Mouse (Mus musculus) stomach, embryonic 16.5 days (tissue): ENCODE measurements around the gene Lcn9. TPM values are rescaled to one million over a fixed set of nuclear protein-coding genes. Genes with fewer than 3 reads are reported as not detected.
"Not testable (repeated sequence)": the region's sequence is repeated elsewhere in the genome, so short reads cannot be mapped to it uniquely, and the experiment has no call there.

Experiments
- ATAC-seq: fragments of 200-750 bp; cut with Nextera tagmentation; 2 replicates; pipeline ENCODE4 v1.8.0; 2017; ENCODE audit warnings: moderate number of reproducible peaks, moderate TSS enrichment; ENCODE audit not compliant: insufficient read depth, low FRiP score
- H3K27ac ChIP-seq: fragments of 300-500 bp; sonication (generic); 2 replicates; pipeline ENCODE4 v1.5.1; 2014; ENCODE audit warnings: low read length
- H3K27me3 ChIP-seq: fragments of 300-500 bp; sonication (generic); 2 replicates; pipeline ENCODE4 v1.6.1; 2014; ENCODE audit warnings: low read length, control low read depth, mixed read lengths; ENCODE audit not compliant: control insufficient read depth, insufficient read depth
- H3K36me3 ChIP-seq: fragments of 300-500 bp; sonication (generic); 2 replicates; pipeline ENCODE4 v1.6.1; 2014; ENCODE audit warnings: low read length; ENCODE audit not compliant: control insufficient read depth, insufficient read depth
- H3K4me1 ChIP-seq: fragments of 300-500 bp; sonication (generic); 2 replicates; pipeline ENCODE4 v1.6.1; 2014; ENCODE audit warnings: low read length, control low read depth, mixed read lengths; ENCODE audit not compliant: control insufficient read depth, insufficient read depth
- H3K4me2 ChIP-seq: fragments of 300-500 bp; sonication (generic); 2 replicates; pipeline ENCODE4 v1.6.1; 2014; ENCODE audit warnings: low read depth, low read length, mixed read lengths
- H3K4me3 ChIP-seq: fragments of 300-500 bp; sonication (generic); replicated peaks from 2 replicates; pipeline ENCODE4 v1.5.1; 2014; ENCODE audit warnings: mild to moderate bottlenecking, low read length
- H3K9ac ChIP-seq: fragments of 300-500 bp; sonication (generic); 2 replicates; pipeline ENCODE4 v1.6.1; 2014; ENCODE audit warnings: low read length
- H3K9me3 ChIP-seq: fragments of 300-500 bp; sonication (generic); replicated peaks from 2 replicates; pipeline ENCODE4 v1.6.1; 2016; ENCODE audit warnings: low read length, control low read depth; ENCODE audit not compliant: control insufficient read depth
- WGBS: fragments of 180-500 bp; shearing (Covaris S2); extraction: QIAGEN DNeasy Blood & Tissue Kit; methylation state at CpG from one replicate; pipeline ENCODE4 v1.1.7; 2014; 5-methylcytosine and 5-hydroxymethylcytosine counted together
- polyA plus RNA-seq: library from polyadenylated mRNA; unstranded; fragments of >200 nt; fragmentation: Nextera tagmentation; extraction: Ambion mirVana; gene quantifications from 2 replicates; pipeline ENCODE4 v1.2.1, GENCODE M21; 2015

The Lcn9 gene
- polyA plus RNA-seq, 1 experiment from 2014 or later = not detected

GRCm38 (mm10) chr2:25789092-25789491 is 33.9 kb upstream of the Lcn9 start:
- WGBS = 78% methylated on average over 3 of the region's 3 CpGs

GRCm38 (mm10) chr2:25797635-25798034 is 25.3 kb upstream of the Lcn9 start:
- Histone ChIP-seq H3K27ac (no peak overlapping the region), H3K9ac (no peak overlapping the region), H3K4me2 (no peak overlapping the region), H3K36me3 (no peaks in the 10 kb centered on the region), H3K4me1 (no peaks in the 10 kb centered on the region), H3K9me3 (no peaks in the 10 kb centered on the region), H3K4me3 (no peak overlapping the region), H3K27me3 (no peaks in the 10 kb centered on the region)
- WGBS = 15% methylated on average over 2 of the region's 2 CpGs
- no peak for ATAC-seq

More at GRCm38 (mm10) chr2:25789092-25789491, 33.9 kb upstream of the Lcn9 start:
- Histone ChIP-seq H3K9ac (no peak overlapping the region), H3K4me3 (no peak overlapping the region), H3K27me3 (no peaks in the 10 kb centered on the region), H3K4me2 (no peak overlapping the region), H3K27ac (no peak overlapping the region), H3K9me3 (no peaks in the 10 kb centered on the region), H3K4me1 (no peaks in the 10 kb centered on the region), H3K36me3 (no peaks in the 10 kb centered on the region)
- ATAC-seq = no peak

- Histone ChIP-seq H3K36me3 (no peaks in the 10 kb centered on the region), H3K4me1 (no peaks in the 10 kb centered on the region), H3K4me3 (no peak overlapping the region), H3K27ac (no peak overlapping the region), H3K9me3 (no peaks in the 10 kb centered on the region), H3K9ac (no peak overlapping the region), H3K4me2 (no peak overlapping the region), H3K27me3 (no peaks in the 10 kb centered on the region)
- no peak for ATAC-seq
- WGBS = 48% methylated on average over 5 of the region's 5 CpGs
These were observed 24.9 kb upstream of the Lcn9 start for GRCm38 (mm10) chr2:25798065-25798464.

GRCm38 (mm10) chr2:25811711-25812110 is 11.2 kb upstream of the Lcn9 start:
- Histone ChIP-seq H3K4me1 (no peaks in the 10 kb centered on the region), H3K27me3 (no peaks in the 10 kb centered on the region), H3K9ac (no peak overlapping the region), H3K27ac (no peak overlapping the region), H3K4me2 (no peak overlapping the region), H3K4me3 (no peak overlapping the region), H3K9me3 (no peaks in the 10 kb centered on the region), H3K36me3 (no peaks in the 10 kb centered on the region)
- ATAC-seq = no peak
- WGBS = 61% methylated on average over 2 of the region's 2 CpGs

GRCm38 (mm10) chr2:25813364-25813763 is 9.6 kb upstream of the Lcn9 start:
- Histone ChIP-seq H3K27me3 (no peaks in the 10 kb centered on the region), H3K9me3 (no peaks in the 10 kb centered on the region), H3K36me3 (no peaks in the 10 kb centered on the region), H3K4me2 (no peak overlapping the region), H3K27ac (no peak overlapping the region), H3K4me3 (no peak overlapping the region), H3K4me1 (no peaks in the 10 kb centered on the region), H3K9ac (no peak overlapping the region)
- ATAC-seq = no peak
- 80% methylated on average over 5 of the region's 5 CpGs for WGBS

- not testable (repeated sequence) for H3K4me3 ChIP-seq, H3K9ac ChIP-seq, H3K27me3 ChIP-seq, H3K4me2 ChIP-seq, H3K4me1 ChIP-seq, H3K27ac ChIP-seq, H3K9me3 ChIP-seq, ATAC-seq, H3K36me3 ChIP-seq
- WGBS = 71% methylated on average over 1 of the region's 1 CpGs
These were observed 7.2 kb upstream of the Lcn9 start, which contains the start of gene Glt6d1 for GRCm38 (mm10) chr2:25815748-25816147. TSS of gene Glt6d1 (minus strand) at chr2:25815848.

- H3K4me3 ChIP-seq = no peak overlapping the region
- 88% methylated on average over 3 of the region's 3 CpGs for WGBS
- H3K9ac ChIP-seq = no peak overlapping the region
- H3K27ac ChIP-seq = no peak overlapping the region
- no peaks in the 10 kb centered on the region for H3K36me3 ChIP-seq
- H3K9me3 ChIP-seq = no peaks in the 10 kb centered on the region
- no peaks in the 10 kb centered on the region for H3K27me3 ChIP-seq
- no peak overlapping the region for H3K4me2 ChIP-seq
- H3K4me1 ChIP-seq = no peaks in the 10 kb centered on the region
- no peak for ATAC-seq
These were observed 1.8 kb downstream of the Lcn9 start for GRCm38 (mm10) chr2:25824751-25825150.

GRCm38 (mm10) chr2:25828344-25828947 is 5.5 kb downstream of the Lcn9 start:
- Histone ChIP-seq H3K9me3 (no peaks in the 10 kb centered on the region), H3K4me3 (no peak overlapping the region), H3K4me1 (no peaks in the 10 kb centered on the region), H3K9ac (no peak overlapping the region), H3K27ac (no peak overlapping the region), H3K36me3 (no peaks in the 10 kb centered on the region), H3K27me3 (no peaks in the 10 kb centered on the region), H3K4me2 (no peak overlapping the region)
- no peak for ATAC-seq
- 78% methylated on average over 8 of the region's 8 CpGs for WGBS

- no peaks in the 10 kb centered on the region for H3K4me1 ChIP-seq
- no peak overlapping the region for H3K4me3 ChIP-seq
- 64% methylated on average over 3 of the region's 3 CpGs for WGBS
- no peak overlapping the region for H3K4me2 ChIP-seq
- no peaks in the 10 kb centered on the region for H3K9me3 ChIP-seq
- H3K36me3 ChIP-seq = no peaks in the 10 kb centered on the region
- H3K9ac ChIP-seq = no peak overlapping the region
- no peak overlapping the region for H3K27ac ChIP-seq
- no peak for ATAC-seq
- H3K27me3 ChIP-seq = no peaks in the 10 kb centered on the region
These were observed 7.8 kb downstream of the Lcn9 start for GRCm38 (mm10) chr2:25830786-25831185.
